Comparison of ENCODE assay signal across 11 mouse cellular contexts in the genomic region with DNA sequence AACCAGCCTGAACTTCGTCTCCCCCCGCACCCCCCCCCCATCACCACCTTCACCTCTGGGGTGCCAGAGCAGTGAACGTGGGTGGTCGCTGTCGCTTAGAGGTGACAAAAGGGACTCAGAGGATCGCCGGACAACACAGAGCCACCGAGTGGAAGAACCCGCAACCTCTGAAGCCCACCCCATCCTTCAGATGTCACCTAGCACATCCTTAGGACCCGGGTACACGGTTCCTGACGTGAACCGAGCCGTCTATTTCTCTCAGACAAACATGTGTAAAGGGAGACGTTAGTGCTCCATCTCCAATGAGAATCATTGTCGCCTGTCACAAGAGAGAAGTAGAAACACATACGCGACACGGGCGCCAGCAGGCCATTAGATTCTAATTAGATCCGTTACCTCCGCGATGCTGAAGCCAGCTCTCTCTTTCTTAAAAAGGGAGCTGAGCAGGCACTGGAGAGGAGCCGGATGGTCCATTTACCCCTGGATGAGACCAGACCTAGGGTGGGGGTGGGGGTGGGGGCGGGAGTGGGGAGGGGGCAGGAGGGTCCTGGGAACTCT. TPM values are rescaled to one million over a fixed set of nuclear protein-coding genes. Genes with fewer than 3 reads are reported as not detected.
A peak's percentile ranks its signal among the peaks of the same experiment; 100 is the strongest.
DNase-seq lines count a peak whose midpoint lies in the region; ATAC-seq and TF ChIP-seq lines count a peak whose summit lies in the region.
"Had no signal": no experiment of that assay in that cellular context is flagged by ENCODE, and none has a peak within 500 bp of the region (broad histone marks: within the 10 kb centered on the region; RNA-seq: fewer than 3 reads in every experiment).

No protein-coding gene starts in this region.

- 8% methylated on average over 25 of the region's 25 CpGs for WGBS in kidney, embryonic 14.5 days
- 6% methylated on average over 25 of the region's 25 CpGs for WGBS in forebrain, embryonic 13.5 days
- WGBS in limb, embryonic 10.5 days, result 4% methylated on average over 25 of the region's 25 CpGs
- 7% methylated on average over 25 of the region's 25 CpGs for WGBS in neural tube, embryonic 13.5 days
- WGBS in stomach, postnatal 0 days, result 20% methylated on average over 25 of the region's 25 CpGs

- no peak overlapping the region for H3K4me3 ChIP-seq in kidney, embryonic 14.5 days (ENCODE audit: low read length)
- no peak overlapping the region for H3K4me3 ChIP-seq in forebrain, embryonic 13.5 days
- H3K4me3 ChIP-seq in limb, embryonic 10.5 days, result peak overlapping the region; percentile 41
- no peak overlapping the region for H3K4me3 ChIP-seq in neural tube, embryonic 13.5 days
- H3K4me3 ChIP-seq in stomach, postnatal 0 days (ENCODE audit: low read depth, low read length), result no peak overlapping the region
- H3K4me3 ChIP-seq: heart, adult 2 months; left cerebral cortex, adult 2 months had no signal

- no peaks in the 10 kb centered on the region for H3K36me3 ChIP-seq in kidney, embryonic 14.5 days (ENCODE audit: control insufficient read depth, insufficient read depth, low read length)
- no peaks in the 10 kb centered on the region for H3K36me3 ChIP-seq in forebrain, embryonic 13.5 days (ENCODE audit: poor library complexity, severe bottlenecking)
- H3K36me3 ChIP-seq in limb, embryonic 10.5 days, result no peaks in the 10 kb centered on the region
- H3K36me3 ChIP-seq in neural tube, embryonic 13.5 days, result no peaks in the 10 kb centered on the region
- no peaks in the 10 kb centered on the region for H3K36me3 ChIP-seq in stomach, postnatal 0 days (ENCODE audit: control insufficient read depth, insufficient read depth, low read length)

- no peak for ATAC-seq in kidney, embryonic 14.5 days (ENCODE audit: low FRiP score, low TSS enrichment)
- ATAC-seq in forebrain, embryonic 13.5 days, result no peak
- ATAC-seq in neural tube, embryonic 13.5 days (ENCODE audit: low read depth), result no peak
- no peak for ATAC-seq in stomach, postnatal 0 days (ENCODE audit: low FRiP score, low TSS enrichment)

- H3K9ac ChIP-seq in kidney, embryonic 14.5 days (ENCODE audit: low read depth, low read length), result no peak overlapping the region
- H3K9ac ChIP-seq in forebrain, embryonic 13.5 days, result no peak overlapping the region
- H3K9ac ChIP-seq in neural tube, embryonic 13.5 days, result peak overlapping the region; percentile 27; the same call in 1 of the 2 replicates
- no peak overlapping the region for H3K9ac ChIP-seq in stomach, postnatal 0 days (ENCODE audit: low read length)

- TF ChIP-seq CTCF in stomach, postnatal 0 days (IDR thresholded peaks at IDR 0.05; ENCODE audit: low read depth), result no peak

- H3K27me3 ChIP-seq in kidney, embryonic 14.5 days (ENCODE audit: control insufficient read depth, insufficient read depth, low read length), result peaks cover 9% of the 10 kb centered on the region
- H3K27me3 ChIP-seq in forebrain, embryonic 13.5 days, result no peaks in the 10 kb centered on the region
- H3K27me3 ChIP-seq in limb, embryonic 10.5 days (ENCODE audit: low read depth, poor library complexity, severe bottlenecking), result peaks cover 36% of the 10 kb centered on the region
- H3K27me3 ChIP-seq in neural tube, embryonic 13.5 days, result peaks cover 12% of the 10 kb centered on the region
- H3K27me3 ChIP-seq in stomach, postnatal 0 days (ENCODE audit: control insufficient read depth, insufficient read depth, low read length), result no peaks in the 10 kb centered on the region

- peaks cover 19% of the 10 kb centered on the region for H3K4me1 ChIP-seq in kidney, embryonic 14.5 days (ENCODE audit: control insufficient read depth, insufficient read depth, low read length)
- peaks cover 59% of the 10 kb centered on the region for H3K4me1 ChIP-seq in forebrain, embryonic 13.5 days
- H3K4me1 ChIP-seq in limb, embryonic 10.5 days, result peaks cover 45% of the 10 kb centered on the region
- peaks cover 78% of the 10 kb centered on the region for H3K4me1 ChIP-seq in neural tube, embryonic 13.5 days (replicated peaks)
- no peaks in the 10 kb centered on the region for H3K4me1 ChIP-seq in stomach, postnatal 0 days (replicated peaks; ENCODE audit: control insufficient read depth, insufficient read depth)

- H3K27ac ChIP-seq in kidney, embryonic 14.5 days (ENCODE audit: low read depth, low read length), result no peak overlapping the region
- no peak overlapping the region for H3K27ac ChIP-seq in forebrain, embryonic 13.5 days
- no peak overlapping the region for H3K27ac ChIP-seq in limb, embryonic 10.5 days
- peak overlapping the region; percentile 35 for H3K27ac ChIP-seq in neural tube, embryonic 13.5 days (replicated peaks)
- H3K27ac ChIP-seq in stomach, postnatal 0 days (replicated peaks), result no peak overlapping the region
- H3K27ac ChIP-seq: heart, adult 2 months; left cerebral cortex, adult 2 months had no signal

- no peaks in the 10 kb centered on the region for H3K9me3 ChIP-seq in kidney, embryonic 14.5 days (ENCODE audit: control insufficient read depth, low read length)
- H3K9me3 ChIP-seq in forebrain, embryonic 13.5 days (replicated peaks), result no peaks in the 10 kb centered on the region
- no peaks in the 10 kb centered on the region for H3K9me3 ChIP-seq in limb, embryonic 10.5 days (replicated peaks)
- H3K9me3 ChIP-seq in neural tube, embryonic 13.5 days, result no peaks in the 10 kb centered on the region
- H3K9me3 ChIP-seq in stomach, postnatal 0 days (ENCODE audit: control insufficient read depth, low read length), result no peaks in the 10 kb centered on the region

- DNase-seq in kidney, postnatal 14 days, result no peak
- DNase-seq in limb, embryonic 10.5 days (ENCODE audit: low spot score), result no peak
- no peak for DNase-seq in stomach, postnatal 0 days (ENCODE audit: low spot score)
- DNase-seq in layer of hippocampus, adult 18-20 months (ENCODE audit: low spot score in 2 of 2), result no peak
- no peak for DNase-seq in testis, postnatal 14 days (ENCODE audit: low spot score)

- H3K4me2 ChIP-seq in kidney, embryonic 14.5 days (replicated peaks; ENCODE audit: low read depth, low read length), result peak overlapping the region; percentile 30
- H3K4me2 ChIP-seq in forebrain, embryonic 13.5 days, result peak overlapping the region; percentile 37
- peak overlapping the region; percentile 31 for H3K4me2 ChIP-seq in neural tube, embryonic 13.5 days
- no peak overlapping the region for H3K4me2 ChIP-seq in stomach, postnatal 0 days (replicated peaks; ENCODE audit: low read depth)

- no peak for TF ChIP-seq EP300 in stomach, postnatal 0 days (optimal IDR thresholded peaks at IDR 0.05)

RNA-seq across cellular contexts. Expression of a gene that starts 48.1 kb away (rescaled TPM):
- polyA plus RNA-seq in kidney, embryonic 14.5 days (2014; fragmentation: Nextera tagmentation; extraction: Ambion mirVana), result 0.11 and 0.26 TPM in 2 replicates
- 0.65 and 0.68 TPM in 2 replicates for polyA plus RNA-seq in forebrain, embryonic 13.5 days (2015; fragmentation: Nextera tagmentation; extraction: Ambion mirVana)
- 0.30 and 0.41 TPM in 2 replicates for polyA plus RNA-seq in limb, embryonic 10.5 days (2016; fragmentation: Nextera tagmentation; extraction: Ambion mirVana)
- 1.4 and 1.5 TPM in 2 replicates for polyA plus RNA-seq in neural tube, embryonic 13.5 days (2015; fragmentation: Nextera tagmentation; extraction: Ambion mirVana)
- polyA plus RNA-seq in stomach, postnatal 0 days (2015; fragmentation: Nextera tagmentation; extraction: Ambion mirVana), result 0.15 and 0.17 TPM in 2 replicates
- 1 to 10 TPM; 1.1 to 1.3 TPM for total RNA-seq in layer of hippocampus, adult 18-20 months (2021)
- total RNA-seq: monocyte, adult 5-6 weeks had no signal
